In genomic region chr4:129286001-129286682, GRCm38 (mm10) we compare ENCODE assay signal across 8 mouse cellular contexts. TPM values are rescaled to one million over a fixed set of nuclear protein-coding genes. Genes with fewer than 3 reads are reported as not detected.
A peak's percentile ranks its signal among the peaks of the same experiment; 100 is the strongest.
DNase-seq lines count a peak whose midpoint lies in the region; ATAC-seq lines count a peak whose summit lies in the region.

No protein-coding gene starts in this region.

- peak overlapping the region; percentile 82; the same call in 1 of the 2 replicates for H3K4me2 ChIP-seq in liver, embryonic 13.5 days
- H3K4me2 ChIP-seq in intestine, embryonic 16.5 days (ENCODE audit: low read depth, low read length), result peak overlapping the region; percentile 100

- H3K27ac ChIP-seq in liver, embryonic 13.5 days, result no peak overlapping the region
- no peak overlapping the region for H3K27ac ChIP-seq in intestine, embryonic 16.5 days (ENCODE audit: low read length)

- H3K36me3 ChIP-seq in liver, embryonic 13.5 days, result no peaks in the 10 kb centered on the region
- H3K36me3 ChIP-seq in intestine, embryonic 16.5 days (ENCODE audit: control insufficient read depth, insufficient read depth, low read length), result no peaks in the 10 kb centered on the region
- H3K36me3 ChIP-seq in splenic B cell, adult 2 months (ENCODE audit: control insufficient read depth, insufficient read depth, low read length, poor library complexity, severe bottlenecking), result no peaks in the 10 kb centered on the region

- H3K27me3 ChIP-seq in liver, embryonic 13.5 days, result peaks cover 59% of the 10 kb centered on the region
- peaks cover 8% of the 10 kb centered on the region; the same call in 1 of the 2 replicates for H3K27me3 ChIP-seq in intestine, embryonic 16.5 days (replicated peaks; ENCODE audit: control insufficient read depth, insufficient read depth, low read length)
- H3K27me3 ChIP-seq in splenic B cell, adult 2 months (ENCODE audit: control insufficient read depth, insufficient read depth, low read length, poor library complexity, severe bottlenecking), result no peaks in the 10 kb centered on the region; the same call in 1 of the 2 replicates

- no peak overlapping the region for H3K9ac ChIP-seq in liver, embryonic 13.5 days
- peak overlapping the region; percentile 24; the same call in 1 of the 2 replicates for H3K9ac ChIP-seq in intestine, embryonic 16.5 days (ENCODE audit: low read depth, low read length)

- H3K4me3 ChIP-seq in liver, embryonic 13.5 days (replicated peaks), result no peak overlapping the region
- no peak overlapping the region; the same call in 1 of the 2 replicates for H3K4me3 ChIP-seq in intestine, embryonic 16.5 days (ENCODE audit: low read length)

- ATAC-seq in liver, embryonic 13.5 days (ENCODE audit: low read depth), result no peak
- ATAC-seq in intestine, embryonic 16.5 days, result no peak

- DNase-seq in liver, embryonic 13.5 days, result no peak
- no peak for DNase-seq in liver
- DNase-seq in gastrocnemius, postnatal 25 days, result peak; percentile 31
- peak; percentile 30 for DNase-seq in splenic B cell, adult 2 months (ENCODE audit: low read depth, low spot score)
- no peak for DNase-seq in kidney, postnatal 10 days
- DNase-seq in embryo, embryonic 9.5 days (ENCODE audit: extremely low spot score), result no peak
- no peak for DNase-seq in right cerebral cortex, postnatal 14 days

- WGBS in liver, embryonic 13.5 days (ENCODE audit: insufficient replicate concordance), result 59% methylated on average over 5 of the region's 5 CpGs
- 53% methylated on average over 5 of the region's 5 CpGs for WGBS in intestine, embryonic 16.5 days

- H3K9me3 ChIP-seq in liver, embryonic 13.5 days (replicated peaks), result no peaks in the 10 kb centered on the region
- no peaks in the 10 kb centered on the region for H3K9me3 ChIP-seq in intestine, embryonic 16.5 days (ENCODE audit: control insufficient read depth, low read length)

- H3K4me1 ChIP-seq in liver, embryonic 13.5 days (replicated peaks), result peaks cover 14% of the 10 kb centered on the region
- H3K4me1 ChIP-seq in intestine, embryonic 16.5 days (ENCODE audit: control insufficient read depth, insufficient read depth, low read length), result peaks cover 18% of the 10 kb centered on the region

RNA-seq across cellular contexts. Expression of gene Sync, which starts 1.3 kb away (rescaled TPM):
- polyA plus RNA-seq in liver, embryonic 13.5 days (2015; fragmentation: Nextera tagmentation; extraction: Ambion mirVana), result 0.07 and 0.13 TPM in 2 replicates
- 10 to 100 TPM; 40.2 to 44.7 TPM for total RNA-seq in gastrocnemius, postnatal 25 days (2021)
- 1.1 and 1.3 TPM in 2 replicates for polyA plus RNA-seq in intestine, embryonic 16.5 days (2015; fragmentation: Nextera tagmentation; extraction: Ambion mirVana)

RNA-seq across cellular contexts. Expression of gene C77080, which starts 24.9 kb away (rescaled TPM):
- polyA plus RNA-seq in liver, embryonic 13.5 days (2015; fragmentation: Nextera tagmentation; extraction: Ambion mirVana), result 0.47 and 0.59 TPM in 2 replicates
- total RNA-seq in gastrocnemius, postnatal 25 days (2021), result 1 to 10 TPM; 1.3 to 2.0 TPM
- polyA plus RNA-seq in intestine, embryonic 16.5 days (2015; fragmentation: Nextera tagmentation; extraction: Ambion mirVana), result 6.5 and 7.5 TPM in 2 replicates

RNA-seq across cellular contexts. Expression of gene Rbbp4, which starts 49.0 kb away (rescaled TPM):
- polyA plus RNA-seq in liver, embryonic 13.5 days (2015; fragmentation: Nextera tagmentation; extraction: Ambion mirVana), result 290 and 339 TPM in 2 replicates
- 10 to 100 TPM; 41.0 to 50.6 TPM for total RNA-seq in gastrocnemius, postnatal 25 days (2021)
- 271 and 297 TPM in 2 replicates for polyA plus RNA-seq in intestine, embryonic 16.5 days (2015; fragmentation: Nextera tagmentation; extraction: Ambion mirVana)

RNA-seq across cellular contexts. Expression of gene Zbtb8os, which starts 49.4 kb away (rescaled TPM):
- 30.4 and 34.6 TPM in 2 replicates for polyA plus RNA-seq in liver, embryonic 13.5 days (2015; fragmentation: Nextera tagmentation; extraction: Ambion mirVana)
- 10 to 100 TPM; 23.1 to 24.0 TPM for total RNA-seq in gastrocnemius, postnatal 25 days (2021)
- 64.2 and 66.9 TPM in 2 replicates for polyA plus RNA-seq in intestine, embryonic 16.5 days (2015; fragmentation: Nextera tagmentation; extraction: Ambion mirVana)

Comparison
In these comparisons a context has a peak if more than half of its experiments do, and no peak if none do; other contexts are left out.
1. DNase-seq: peak in gastrocnemius, postnatal 25 days (single experiment) and splenic B cell, adult 2 months (single experiment); none in liver, embryonic 13.5 days (single experiment), liver (single experiment), kidney, postnatal 10 days (single experiment), embryo, embryonic 9.5 days (single experiment) and right cerebral cortex, postnatal 14 days (single experiment).